In genomic region chr19:57692566-57692965, GRCm38 (mm10) we compare ENCODE assay signal across 15 mouse cellular contexts.
A peak's percentile ranks its signal among the peaks of the same experiment; 100 is the strongest.
DNase-seq lines count a peak whose midpoint lies in the region; ATAC-seq and TF ChIP-seq lines count a peak whose summit lies in the region.
"Had no signal": no experiment of that assay in that cellular context is flagged by ENCODE, and none has a peak within 500 bp of the region (broad histone marks: within the 10 kb centered on the region; RNA-seq: fewer than 3 reads in every experiment).

No protein-coding gene starts in this region.

- no peaks in the 10 kb centered on the region for H3K36me3 ChIP-seq in heart, adult 2 months (ENCODE audit: control insufficient read depth, insufficient read depth, low read length)
- H3K36me3 ChIP-seq in liver, postnatal 0 days (replicated peaks; ENCODE audit: insufficient read depth, low read length): no peaks in the 10 kb centered on the region; the same call in 1 of the 2 replicates
- H3K36me3 ChIP-seq in ES-E14 (ENCODE audit: control insufficient read depth, insufficient read depth, low read length, poor library complexity, severe bottlenecking): no peaks in the 10 kb centered on the region

- no peaks in the 10 kb centered on the region for H3K27me3 ChIP-seq in heart, adult 2 months (ENCODE audit: control insufficient read depth, insufficient read depth, low read length)
- H3K27me3 ChIP-seq in liver, postnatal 0 days (ENCODE audit: insufficient read depth, low read length): no peaks in the 10 kb centered on the region
- H3K27me3 ChIP-seq: embryonic facial prominence, embryonic 15.5 days; heart, embryonic 12.5 days; midbrain, embryonic 13.5 days had no signal

- no peak for TF ChIP-seq POLR2A in heart, adult 2 months (IDR thresholded peaks at IDR 0.05; ENCODE audit: insufficient read depth, low read depth, low read length)

- WGBS in heart, adult 2 months: 75% methylated on average over 3 of the region's 3 CpGs
- WGBS in liver, postnatal 0 days (ENCODE audit: insufficient replicate concordance): 78% methylated on average over 3 of the region's 3 CpGs

- in situ Hi-C loops in ES-E14 (cut with MboI; ENCODE audit: low sequenced_read_pairs in 2 of 2, unreplicated experiment in 2 of 2): no loop called here

- ATAC-seq in liver, postnatal 0 days: no peak
- ATAC-seq: forebrain, embryonic 14.5 days; midbrain, embryonic 13.5 days had no signal

- no peak overlapping the region for H3K4me3 ChIP-seq in heart, adult 2 months
- no peak overlapping the region for H3K4me3 ChIP-seq in liver, postnatal 0 days (ENCODE audit: low read depth, low read length)
- H3K4me3 ChIP-seq in ES-E14 (ENCODE audit: insufficient read depth in 1 of 2, low read depth in 1 of 2, low read length in 2 of 2, poor library complexity in 1 of 2, severe bottlenecking in 1 of 2): no peak overlapping the region
- H3K4me3 ChIP-seq: embryonic facial prominence, embryonic 15.5 days; heart, embryonic 12.5 days; midbrain, embryonic 13.5 days had no signal

- H3K27ac ChIP-seq in heart, adult 2 months: no peak overlapping the region
- H3K27ac ChIP-seq in liver, postnatal 0 days (ENCODE audit: low read depth): no peak overlapping the region
- no peak overlapping the region for H3K27ac ChIP-seq in ES-E14 (ENCODE audit: insufficient read depth, low read depth, low read length, poor library complexity, severe bottlenecking)
- H3K27ac ChIP-seq: embryonic facial prominence, embryonic 15.5 days; hindbrain, embryonic 14.5 days; midbrain, embryonic 13.5 days had no signal

- no peak for DNase-seq in heart, adult 2 months
- no peak for DNase-seq in heart, adult 18-20 months
- DNase-seq in liver, postnatal 0 days: no peak
- DNase-seq in liver (no peak), ES-E14 (ENCODE audit: low read depth, low spot score) (peak; percentile 15)
- DNase-seq in mesoderm, embryonic 11.5 days (ENCODE audit: low read depth, low spot score): peak; percentile 27
- DNase-seq in spleen, postnatal 10 days (ENCODE audit: low spot score in 2 of 2): no peak
- DNase-seq: adrenal gland, postnatal 25 days; kidney, adult 9 months; thymus, postnatal 36 days had no signal

- intact Hi-C loops in heart, adult 2 months (cut with DNase I): no loop called here

- H3K79me2 ChIP-seq in heart, adult 2 months (replicated peaks; ENCODE audit: control insufficient read depth, insufficient read depth, low read length): no peaks in the 10 kb centered on the region

- H3K4me1 ChIP-seq in heart, adult 2 months (ENCODE audit: control insufficient read depth, insufficient read depth, low read length): no peaks in the 10 kb centered on the region
- no peaks in the 10 kb centered on the region for H3K4me1 ChIP-seq in liver, postnatal 0 days (ENCODE audit: insufficient read depth)
- H3K4me1 ChIP-seq in ES-E14 (ENCODE audit: control insufficient read depth in 2 of 2, insufficient read depth in 2 of 2, low read length in 2 of 2, poor library complexity in 1 of 2): no peaks in the 10 kb centered on the region
- H3K4me1 ChIP-seq: embryonic facial prominence, embryonic 15.5 days; midbrain, embryonic 13.5 days had no signal

- TF ChIP-seq CTCF in heart, adult 2 months (IDR thresholded peaks at IDR 0.05): peak; percentile 49
- TF ChIP-seq CTCF in liver, postnatal 0 days (IDR thresholded peaks at IDR 0.05; ENCODE audit: low read depth): peak; percentile 47

- H3K9me3 ChIP-seq in liver, postnatal 0 days (ENCODE audit: low read length): no peaks in the 10 kb centered on the region
- H3K9me3 ChIP-seq in ES-E14 (ENCODE audit: control insufficient read depth, insufficient read depth, low read depth, low read length): no peaks in the 10 kb centered on the region
- H3K9me3 ChIP-seq: embryonic facial prominence, embryonic 15.5 days; heart, embryonic 12.5 days; midbrain, embryonic 13.5 days had no signal

- no peak overlapping the region for H3K4me2 ChIP-seq in liver, postnatal 0 days (ENCODE audit: low read depth, low read length)
- H3K4me2 ChIP-seq: embryonic facial prominence, embryonic 15.5 days; heart, embryonic 12.5 days; hindbrain, embryonic 14.5 days; midbrain, embryonic 13.5 days had no signal

- no peak overlapping the region for H3K9ac ChIP-seq in heart, adult 2 months (ENCODE audit: low read depth, low read length)
- H3K9ac ChIP-seq in liver, postnatal 0 days (replicated peaks): no peak overlapping the region
- H3K9ac ChIP-seq in ES-E14 (ENCODE audit: insufficient read depth, low read depth, low read length, poor library complexity, severe bottlenecking): no peak overlapping the region
- H3K9ac ChIP-seq: embryonic facial prominence, embryonic 15.5 days; heart, embryonic 12.5 days; hindbrain, embryonic 14.5 days; midbrain, embryonic 13.5 days had no signal

- no peak for TF ChIP-seq EP300 in heart, adult 2 months (IDR thresholded peaks at IDR 0.05; ENCODE audit: insufficient read depth, low read depth, low read length)
- no peak for TF ChIP-seq EP300 in liver, postnatal 0 days (IDR thresholded peaks at IDR 0.05; ENCODE audit: low read depth)

TF ChIP-seq in ES-E14, 5 proteins besides CTCF, POLR2A, EP300 and RAD21:
- TF ChIP-seq MAFK (IDR thresholded peaks at IDR 0.05; ENCODE audit: insufficient read depth, low read depth, low read length) (no peak), ZNF384 (IDR thresholded peaks at IDR 0.05; ENCODE audit: low read depth, low read length) (no peak), ZC3H11A (IDR thresholded peaks at IDR 0.05; ENCODE audit: borderline replicate concordance, low read depth, low read length) (no peak; the same call in 1 of the 2 replicates), CHD2 (IDR thresholded peaks at IDR 0.05; ENCODE audit: low read depth, low read length) (no peak), HCFC1 (IDR thresholded peaks at IDR 0.05; ENCODE audit: borderline replicate concordance, insufficient read depth, low read length) (no peak)

Comparison
In these comparisons a context has a peak if more than half of its experiments do, and no peak if none do; other contexts are left out.
1. DNase-seq: peak in ES-E14 (single experiment) and mesoderm, embryonic 11.5 days (single experiment); none in heart, adult 2 months (0 of 2), heart, adult 18-20 months (0 of 2), liver, postnatal 0 days (single experiment), liver (single experiment) and spleen, postnatal 10 days (0 of 2).